Mouse (Mus musculus): Measurements from ENCODE around the gene Tap2. TPM values are rescaled to one million over a fixed set of nuclear protein-coding genes. Genes with fewer than 3 reads are reported as not detected.

Tap2 gene
- total and polyA plus RNA-seq, 3 experiments: 43.6 to 64.1 (median 55.6) TPM

DNA sequence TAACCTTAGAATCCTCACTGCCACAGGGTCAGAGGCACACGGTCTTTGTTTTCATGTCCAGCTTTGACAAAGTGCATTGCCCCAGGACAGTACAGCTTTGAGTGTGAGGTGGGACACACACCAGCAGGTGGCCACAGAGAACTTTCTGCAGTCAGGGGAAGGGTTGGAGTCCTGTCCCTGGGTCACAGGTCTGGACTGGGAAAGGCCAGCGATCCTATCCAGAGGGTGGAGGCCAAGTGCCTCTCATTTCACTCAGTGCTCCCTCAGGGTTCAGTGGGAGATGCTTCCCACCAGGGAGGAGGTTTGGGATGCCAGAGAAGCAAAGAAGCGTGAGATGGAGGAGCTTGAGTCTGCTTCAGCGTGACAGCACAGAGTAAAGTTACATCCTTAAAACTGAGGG is 48.3 kb downstream of the Tap2 start:
- DNase-seq: no peak

DNA sequence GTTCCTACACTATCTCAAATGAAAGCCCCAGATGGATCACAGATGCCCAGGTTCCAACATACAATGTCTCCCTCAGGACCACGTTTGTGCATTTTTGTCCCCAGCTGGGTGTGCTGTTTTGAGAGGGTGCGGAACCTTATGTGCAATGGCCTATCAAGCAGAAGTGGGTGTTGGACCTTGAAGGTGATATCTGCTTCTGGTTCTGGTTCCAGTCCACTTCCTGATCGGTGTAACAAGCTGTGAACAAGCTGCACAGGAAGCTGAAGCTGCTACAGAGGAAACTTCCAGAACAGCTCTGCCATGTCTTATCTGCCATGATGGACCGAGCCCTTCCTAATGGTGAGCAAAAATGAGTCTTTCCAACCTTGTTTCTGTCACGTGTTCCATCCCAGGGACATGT is 53.2 kb downstream of the Tap2 start:
- no peak for DNase-seq

DNA sequence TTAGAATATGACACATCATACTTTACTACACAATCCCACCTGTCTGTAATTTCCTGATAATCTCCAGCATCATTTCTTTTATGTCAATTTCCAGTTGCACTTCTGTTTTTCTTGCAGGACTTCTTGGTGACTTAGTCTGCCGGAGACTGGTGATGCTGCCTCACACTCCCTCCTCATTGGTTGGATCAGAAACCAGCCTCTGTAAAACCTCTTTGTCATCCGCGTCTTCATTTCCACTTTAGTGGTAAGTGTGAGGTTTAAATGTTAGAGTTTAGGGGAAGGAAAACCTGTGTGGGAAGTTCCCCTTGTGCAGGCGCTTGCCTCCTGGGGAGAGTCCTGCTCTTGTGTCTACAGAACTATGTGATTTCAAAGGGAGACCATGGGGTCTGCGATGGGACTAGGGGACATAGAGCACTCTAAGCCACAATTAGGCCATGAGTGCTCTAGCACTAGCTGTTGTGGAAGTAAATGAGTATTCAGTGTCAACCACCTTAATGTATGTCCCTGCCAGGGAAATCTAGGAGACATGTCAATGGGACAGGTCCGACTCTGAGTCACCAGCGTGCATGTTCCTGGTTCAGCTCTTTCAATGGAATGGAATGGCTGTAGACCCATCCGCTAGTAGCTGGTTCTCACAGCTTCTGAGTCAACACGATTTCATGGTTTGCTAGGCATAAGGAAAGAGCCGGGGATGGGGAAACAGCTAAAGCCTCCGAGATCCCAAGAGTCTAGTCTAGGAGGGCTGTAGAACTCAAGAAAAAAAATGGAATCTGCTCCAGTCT is 54.5 kb downstream of the Tap2 start, which contains the start of gene H2-Ab1:
Gene H2-Ab1 (plus strand): TSS at position 96 of the 782 bp plus-strand sequence.
- peak; percentile 78 for DNase-seq

- no peak for DNase-seq
Observed at GRCm38 (mm10) chr17:34260551-34260950, 57.2 kb downstream of the Tap2 start.

DNA sequence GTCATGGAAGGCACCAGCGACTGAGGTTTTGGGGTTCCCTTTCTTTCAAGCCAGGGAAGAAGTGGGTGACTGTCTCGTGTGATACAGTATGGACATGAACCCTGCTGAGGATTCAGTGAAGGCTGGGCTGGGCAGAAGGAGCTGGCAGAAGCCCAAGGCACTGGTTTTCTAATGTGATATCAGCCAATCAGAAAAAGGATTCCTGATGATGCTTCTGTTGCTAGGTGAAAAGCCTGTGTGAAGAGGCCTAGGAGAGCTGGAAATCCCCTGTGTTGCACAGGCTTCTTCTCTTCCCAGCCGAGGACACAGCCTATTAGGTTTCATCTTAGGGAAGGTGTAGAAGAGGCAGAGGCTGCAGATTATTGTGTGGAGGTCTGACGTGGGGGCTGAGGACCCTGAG is 58.2 kb downstream of the Tap2 start:
- DNase-seq: peak; percentile 71

- DNase-seq: peak; percentile 67
Observed at GRCm38 (mm10) chr17:34263068-34263467, 59.7 kb downstream of the Tap2 start.

GRCm38 (mm10) chr17:34263811-34264371 is 60.6 kb downstream of the Tap2 start:
- no peak for DNase-seq

- DNase-seq: no peak
Observed at GRCm38 (mm10) chr17:34264452-34265351, 61.4 kb downstream of the Tap2 start.

Other genes with a start within 250 kb of the Tap2 start
- 10 to 100 TPM; 52.8 to 55.1 TPM for gene Vps52, start 247.7 kb upstream of the Tap2 start, total RNA-seq (2021)
- gene Vps52, start 247.7 kb upstream of the Tap2 start, polyA plus RNA-seq (2012; rRNA removed): 88.4 and 107 TPM in 2 replicates
- gene Rps18, start 247.5 kb upstream of the Tap2 start, total RNA-seq (2021): 100 to 1,000 TPM; 541 to 790 TPM
- 153 and 176 TPM in 2 replicates for gene Rps18, start 247.5 kb upstream of the Tap2 start, polyA plus RNA-seq (2012; rRNA removed)
- gene H2-K1, start 203.2 kb upstream of the Tap2 start, total RNA-seq (2021): 100 to 1,000 TPM; 577 to 669 TPM
- gene H2-K1, start 203.2 kb upstream of the Tap2 start, polyA plus RNA-seq (2012; rRNA removed): 2,584 and 2,844 TPM in 2 replicates
- gene Ring1, start 178.8 kb upstream of the Tap2 start, total RNA-seq (2021): 10 to 100 TPM; 41.4 to 57.0 TPM
- 70.0 and 92.4 TPM in 2 replicates for gene Ring1, start 178.8 kb upstream of the Tap2 start, polyA plus RNA-seq (2012; rRNA removed)
- 100 to 1,000 TPM; 252 to 263 TPM for gene H2-Ke6, start 175.5 kb upstream of the Tap2 start, total RNA-seq (2021)
- 362 and 465 TPM in 2 replicates for gene H2-Ke6, start 175.5 kb upstream of the Tap2 start, polyA plus RNA-seq (2012; rRNA removed)
- gene Slc39a7, start 171.8 kb upstream of the Tap2 start, total RNA-seq (2021): 100 to 1,000 TPM; 156 to 217 TPM
- 291 and 321 TPM in 2 replicates for gene Slc39a7, start 171.8 kb upstream of the Tap2 start, polyA plus RNA-seq (2012; rRNA removed)
- 10 to 100 TPM; 47.5 to 54.9 TPM for gene Rxrb, start 171.7 kb upstream of the Tap2 start, total RNA-seq (2021)
- 150 and 161 TPM in 2 replicates for gene Rxrb, start 171.7 kb upstream of the Tap2 start, polyA plus RNA-seq (2012; rRNA removed)
- 1 to 10 TPM; 1.0 to 1.1 TPM for gene Col11a2, start 164.1 kb upstream of the Tap2 start, total RNA-seq (2021)
- gene Col11a2, start 164.1 kb upstream of the Tap2 start, polyA plus RNA-seq (2012; rRNA removed): 0.35 and 1.7 TPM in 2 replicates
- gene H2-Oa, start 111.2 kb upstream of the Tap2 start, total RNA-seq (2021): under 1 TPM in 1 of 2 experiments, not detected in 1; 0.62 TPM
- gene H2-Oa, start 111.2 kb upstream of the Tap2 start, polyA plus RNA-seq (2012; rRNA removed): 1.9 TPM in 2 replicates
- 10 to 100 TPM; 14.4 to 18.9 TPM for gene H2-DMa, start 84.0 kb upstream of the Tap2 start, total RNA-seq (2021)
- gene H2-DMa, start 84.0 kb upstream of the Tap2 start, polyA plus RNA-seq (2012; rRNA removed): 24.2 and 27.4 TPM in 2 replicates
- 100 to 1,000 TPM; 173 to 286 TPM for gene Brd2, start 80.9 kb upstream of the Tap2 start, total RNA-seq (2021)
- gene Brd2, start 80.9 kb upstream of the Tap2 start, polyA plus RNA-seq (2012; rRNA removed): 103 and 104 TPM in 2 replicates
- 1 to 10 TPM; 2.0 to 3.4 TPM for gene H2-DMb2, start 60.2 kb upstream of the Tap2 start, total RNA-seq (2021)
- gene H2-DMb2, start 60.2 kb upstream of the Tap2 start, polyA plus RNA-seq (2012; rRNA removed): 1.3 and 2.3 TPM in 2 replicates
- 10 to 100 TPM in 1 of 2 experiments, 1 to 10 TPM in 1; 6.4 to 12.3 TPM for gene H2-DMb1, start 50.5 kb upstream of the Tap2 start, total RNA-seq (2021)
- gene H2-DMb1, start 50.5 kb upstream of the Tap2 start, polyA plus RNA-seq (2012; rRNA removed): 32.6 and 33.3 TPM in 2 replicates
- gene Tap1, start 16.0 kb upstream of the Tap2 start, total RNA-seq (2021): 10 to 100 TPM; 15.4 to 19.1 TPM
- 44.5 and 44.9 TPM in 2 replicates for gene Tap1, start 16.0 kb upstream of the Tap2 start, polyA plus RNA-seq (2012; rRNA removed)
- 10 to 100 TPM; 12.1 to 20.6 TPM for gene Psmb9, start 15.8 kb upstream of the Tap2 start, total RNA-seq (2021)
- 45.1 and 54.8 TPM in 2 replicates for gene Psmb9, start 15.8 kb upstream of the Tap2 start, polyA plus RNA-seq (2012; rRNA removed)
- 10 to 100 TPM; 21.8 to 41.4 TPM for gene Psmb8, start 5.8 kb upstream of the Tap2 start, total RNA-seq (2021)
- 49.6 and 68.0 TPM in 2 replicates for gene Psmb8, start 5.8 kb upstream of the Tap2 start, polyA plus RNA-seq (2012; rRNA removed)
- 1 to 10 TPM in 1 of 2 experiments, under 1 TPM in 1; 0.49 to 1.3 TPM for gene H2-Ob, start 35.4 kb downstream of the Tap2 start, total RNA-seq (2021)
- 0.91 TPM in 2 replicates for gene H2-Ob, start 35.4 kb downstream of the Tap2 start, polyA plus RNA-seq (2012; rRNA removed)
- gene H2-Ab1, start 54.2 kb downstream of the Tap2 start, total RNA-seq (2021): 10 to 100 TPM; 78.4 to 97.1 TPM
- 364 and 513 TPM in 2 replicates for gene H2-Ab1, start 54.2 kb downstream of the Tap2 start, polyA plus RNA-seq (2012; rRNA removed)
- 100 to 1,000 TPM in 1 of 2 experiments, 10 to 100 TPM in 1; 85.9 to 137 TPM for gene H2-Aa, start 84.3 kb downstream of the Tap2 start, total RNA-seq (2021)
- 134 and 150 TPM in 2 replicates for gene H2-Aa, start 84.3 kb downstream of the Tap2 start, polyA plus RNA-seq (2012; rRNA removed)
- gene H2-Eb1, start 102.3 kb downstream of the Tap2 start, total RNA-seq (2021): 100 to 1,000 TPM in 1 of 2 experiments, 10 to 100 TPM in 1; 67.3 to 144 TPM
- gene H2-Eb1, start 102.3 kb downstream of the Tap2 start, polyA plus RNA-seq (2012; rRNA removed): 59.2 and 66.0 TPM in 2 replicates
- not detected for gene H2-Eb2, start 122.1 kb downstream of the Tap2 start, total RNA-seq (2021)
- 0.03 TPM in 1 of 2 replicates, not detected in the other for gene H2-Eb2, start 122.1 kb downstream of the Tap2 start, polyA plus RNA-seq (2012; rRNA removed)
- under 1 TPM; 0.40 to 0.73 TPM for gene Btnl2, start 151.3 kb downstream of the Tap2 start, total RNA-seq (2021)
- gene Btnl2, start 151.3 kb downstream of the Tap2 start, polyA plus RNA-seq (2012; rRNA removed): 0.04 and 0.16 TPM in 2 replicates
- gene Btnl1, start 173.6 kb downstream of the Tap2 start, total RNA-seq (2021): not detected
- gene Btnl1, start 173.6 kb downstream of the Tap2 start, polyA plus RNA-seq (2012; rRNA removed): not detected in 2 replicates
- 1 to 10 TPM; 2.1 to 2.5 TPM for gene BC051142, start 195.3 kb downstream of the Tap2 start, total RNA-seq (2021)
- gene BC051142, start 195.3 kb downstream of the Tap2 start, polyA plus RNA-seq (2012; rRNA removed): 0.74 and 1.1 TPM in 2 replicates